Mouse (Mus musculus): ENCODE results near the gene Chaf1a. TPM values are rescaled to one million over a fixed set of nuclear protein-coding genes. Genes with fewer than 3 reads are reported as not detected.
A peak's percentile ranks its signal among the peaks of the same experiment; 100 is the strongest.

Gene Chaf1a
- polyA plus RNA-seq, 1 experiment from 2014 or later, result 13.5 TPM

DNA sequence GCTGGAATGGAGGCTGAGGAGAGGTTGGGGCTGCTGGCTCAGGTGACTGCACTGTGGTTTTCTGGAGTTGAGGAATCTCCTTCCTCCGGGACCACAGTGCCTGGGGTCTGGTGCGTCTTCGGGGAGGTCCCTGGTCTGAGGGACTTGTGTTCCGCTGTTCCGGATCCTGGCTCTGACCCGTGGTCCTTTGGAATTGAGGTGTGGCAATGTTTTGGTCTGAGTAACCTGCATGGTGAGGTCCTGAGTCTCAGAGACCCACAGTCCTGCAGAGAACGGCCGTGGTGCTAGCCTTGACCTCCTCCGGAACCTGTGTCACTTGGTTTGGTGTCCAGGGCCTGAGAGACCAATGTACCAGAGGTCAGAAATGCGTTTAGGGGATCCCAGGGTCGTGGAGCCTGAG is 39.7 kb downstream of the Chaf1a start:
- peak overlapping the region; percentile 79 for H3K9ac ChIP-seq (ENCODE audit: low read depth, low read length)
- H3K4me3 ChIP-seq (ENCODE audit: low read depth, low read length), result peak overlapping the region; percentile 77
- peak overlapping the region; percentile 86 for H3K4me2 ChIP-seq
- no peak for ATAC-seq (replicated peaks; ENCODE audit: insufficient number of reproducible peaks, low FRiP score, low TSS enrichment)
- peaks cover 13% of the 10 kb centered on the region; the same call in 1 of the 2 replicates for H3K36me3 ChIP-seq (ENCODE audit: control insufficient read depth, insufficient read depth, low read length)
- under 1% methylated on average over 11 of the region's 11 CpGs for WGBS (ENCODE audit: insufficient replicate concordance)
- peaks cover 19% of the 10 kb centered on the region for H3K4me1 ChIP-seq (ENCODE audit: control insufficient read depth, insufficient read depth, low read length)
- peak overlapping the region; percentile 46; the same call in 1 of the 2 replicates for H3K27ac ChIP-seq (ENCODE audit: low read depth, low read length)
- no peaks in the 10 kb centered on the region for H3K27me3 ChIP-seq (ENCODE audit: control insufficient read depth, insufficient read depth, low read length)
- H3K9me3 ChIP-seq (replicated peaks; ENCODE audit: control insufficient read depth, low read length), result no peaks in the 10 kb centered on the region

- H3K4me1 ChIP-seq (ENCODE audit: control insufficient read depth, insufficient read depth, low read length), result peaks cover 15% of the 10 kb centered on the region
- H3K4me3 ChIP-seq (ENCODE audit: low read depth, low read length), result peak overlapping the region; percentile 77
- no peaks in the 10 kb centered on the region for H3K27me3 ChIP-seq (ENCODE audit: control insufficient read depth, insufficient read depth, low read length)
- H3K4me2 ChIP-seq, result peak overlapping the region; percentile 86
- H3K9ac ChIP-seq (ENCODE audit: low read depth, low read length), result peak overlapping the region; percentile 79
- ATAC-seq (replicated peaks; ENCODE audit: insufficient number of reproducible peaks, low FRiP score, low TSS enrichment), result no peak
- H3K36me3 ChIP-seq (ENCODE audit: control insufficient read depth, insufficient read depth, low read length), result peaks cover 17% of the 10 kb centered on the region
- 0 out of 2 replicates have a peak overlapping the region, but pooled peaks have one; percentile 8 for H3K27ac ChIP-seq (ENCODE audit: low read depth, low read length)
- WGBS (ENCODE audit: insufficient replicate concordance), result 13% methylated on average over 8 of the region's 8 CpGs
- no peaks in the 10 kb centered on the region for H3K9me3 ChIP-seq (replicated peaks; ENCODE audit: control insufficient read depth, low read length)
Observed at GRCm38 (mm10) chr17:56080781-56081585, 40.7 kb downstream of the Chaf1a start.

- ATAC-seq (replicated peaks; ENCODE audit: insufficient number of reproducible peaks, low FRiP score, low TSS enrichment), result no peak
- Histone ChIP-seq H3K9ac (ENCODE audit: low read depth, low read length) (no peak overlapping the region), H3K36me3 (ENCODE audit: control insufficient read depth, insufficient read depth, low read length) (peaks cover 33% of the 10 kb centered on the region), H3K4me1 (ENCODE audit: control insufficient read depth, insufficient read depth, low read length) (no peaks in the 10 kb centered on the region), H3K4me2 (no peak overlapping the region), H3K27ac (ENCODE audit: low read depth, low read length) (no peak overlapping the region), H3K9me3 (replicated peaks; ENCODE audit: control insufficient read depth, low read length) (no peaks in the 10 kb centered on the region), H3K27me3 (ENCODE audit: control insufficient read depth, insufficient read depth, low read length) (no peaks in the 10 kb centered on the region), H3K4me3 (ENCODE audit: low read depth, low read length) (no peak overlapping the region)
- WGBS (ENCODE audit: insufficient replicate concordance), result 88% methylated on average over 1 of the region's 1 CpGs
Observed at GRCm38 (mm10) chr17:56092312-56092711, 52.1 kb downstream of the Chaf1a start.

GRCm38 (mm10) chr17:56092794-56093193 is 52.6 kb downstream of the Chaf1a start:
- no peak overlapping the region for H3K9ac ChIP-seq (ENCODE audit: low read depth, low read length)
- no peak overlapping the region for H3K4me3 ChIP-seq (ENCODE audit: low read depth, low read length)
- H3K27ac ChIP-seq (ENCODE audit: low read depth, low read length), result no peak overlapping the region
- no peak overlapping the region for H3K4me2 ChIP-seq
- WGBS (ENCODE audit: insufficient replicate concordance), result 90% methylated on average over 1 of the region's 1 CpGs
- H3K4me1 ChIP-seq (ENCODE audit: control insufficient read depth, insufficient read depth, low read length), result no peaks in the 10 kb centered on the region
- H3K36me3 ChIP-seq (ENCODE audit: control insufficient read depth, insufficient read depth, low read length), result peaks cover 35% of the 10 kb centered on the region
- ATAC-seq (replicated peaks; ENCODE audit: insufficient number of reproducible peaks, low FRiP score, low TSS enrichment), result no peak
- no peaks in the 10 kb centered on the region for H3K9me3 ChIP-seq (replicated peaks; ENCODE audit: control insufficient read depth, low read length)
- H3K27me3 ChIP-seq (ENCODE audit: control insufficient read depth, insufficient read depth, low read length), result no peaks in the 10 kb centered on the region

DNA sequence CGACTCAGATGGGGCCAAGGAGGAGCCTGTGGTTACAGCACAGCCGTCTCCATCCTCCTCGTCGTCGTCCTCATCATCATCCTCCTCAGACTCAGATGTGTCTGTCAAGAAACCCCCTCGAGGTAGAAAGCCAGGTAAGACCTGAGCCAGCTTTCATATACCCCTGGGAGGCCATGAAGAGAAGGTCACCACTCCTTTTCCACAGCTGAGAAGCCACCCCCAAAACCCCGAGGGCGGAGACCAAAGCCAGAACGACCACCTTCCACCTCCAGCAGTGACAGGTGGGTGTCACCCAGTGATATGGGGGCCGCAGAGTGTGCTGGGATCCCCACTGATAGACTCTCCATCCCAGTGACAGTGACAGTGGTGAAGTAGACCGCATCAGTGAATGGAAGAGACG is 56.6 kb downstream of the Chaf1a start:
- no peak overlapping the region for H3K9ac ChIP-seq (ENCODE audit: low read depth, low read length)
- whole genome bisulfite sequencing (ENCODE audit: insufficient replicate concordance), result 87% methylated on average over 12 of the region's 12 CpGs
- H3K4me3 ChIP-seq (ENCODE audit: low read depth, low read length), result no peak overlapping the region
- no peak overlapping the region for H3K4me2 ChIP-seq
- H3K36me3 ChIP-seq (ENCODE audit: control insufficient read depth, insufficient read depth, low read length), result peaks cover 51% of the 10 kb centered on the region
- no peaks in the 10 kb centered on the region for H3K27me3 ChIP-seq (ENCODE audit: control insufficient read depth, insufficient read depth, low read length)
- ATAC-seq (replicated peaks; ENCODE audit: insufficient number of reproducible peaks, low FRiP score, low TSS enrichment), result no peak
- H3K9me3 ChIP-seq (replicated peaks; ENCODE audit: control insufficient read depth, low read length), result no peaks in the 10 kb centered on the region
- H3K4me1 ChIP-seq (ENCODE audit: control insufficient read depth, insufficient read depth, low read length), result no peaks in the 10 kb centered on the region
- H3K27ac ChIP-seq (ENCODE audit: low read depth, low read length), result no peak overlapping the region

DNA sequence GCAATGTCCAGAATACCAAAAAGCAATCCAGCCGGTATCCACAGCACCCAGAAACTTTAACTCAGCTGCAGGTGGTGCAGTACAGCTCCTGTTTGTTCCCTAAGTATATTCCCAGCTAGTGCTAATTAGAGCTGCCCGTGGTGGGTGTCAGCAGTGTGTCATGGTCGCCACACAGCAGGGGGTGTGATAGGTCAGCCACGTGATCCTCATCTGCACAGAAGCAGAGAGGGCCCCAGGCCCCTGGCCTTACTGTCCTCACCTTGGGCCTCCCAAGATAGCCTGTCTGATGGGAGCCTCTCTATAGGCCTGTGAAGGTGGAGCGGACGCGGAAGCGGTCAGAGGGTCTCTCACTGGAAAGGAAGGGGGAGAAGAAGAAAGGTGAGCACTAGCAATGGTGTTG is 57.9 kb downstream of the Chaf1a start:
- Histone ChIP-seq H3K9me3 (replicated peaks; ENCODE audit: control insufficient read depth, low read length) (no peaks in the 10 kb centered on the region), H3K4me2 (no peak overlapping the region), H3K27ac (ENCODE audit: low read depth, low read length) (no peak overlapping the region), H3K9ac (ENCODE audit: low read depth, low read length) (no peak overlapping the region), H3K4me1 (ENCODE audit: control insufficient read depth, insufficient read depth, low read length) (no peaks in the 10 kb centered on the region), H3K36me3 (ENCODE audit: control insufficient read depth, insufficient read depth, low read length) (peaks cover 55% of the 10 kb centered on the region), H3K4me3 (ENCODE audit: low read depth, low read length) (no peak overlapping the region), H3K27me3 (ENCODE audit: control insufficient read depth, insufficient read depth, low read length) (no peaks in the 10 kb centered on the region)
- 88% methylated on average over 8 of the region's 8 CpGs for WGBS (ENCODE audit: insufficient replicate concordance)
- no peak for ATAC-seq (replicated peaks; ENCODE audit: insufficient number of reproducible peaks, low FRiP score, low TSS enrichment)

DNA sequence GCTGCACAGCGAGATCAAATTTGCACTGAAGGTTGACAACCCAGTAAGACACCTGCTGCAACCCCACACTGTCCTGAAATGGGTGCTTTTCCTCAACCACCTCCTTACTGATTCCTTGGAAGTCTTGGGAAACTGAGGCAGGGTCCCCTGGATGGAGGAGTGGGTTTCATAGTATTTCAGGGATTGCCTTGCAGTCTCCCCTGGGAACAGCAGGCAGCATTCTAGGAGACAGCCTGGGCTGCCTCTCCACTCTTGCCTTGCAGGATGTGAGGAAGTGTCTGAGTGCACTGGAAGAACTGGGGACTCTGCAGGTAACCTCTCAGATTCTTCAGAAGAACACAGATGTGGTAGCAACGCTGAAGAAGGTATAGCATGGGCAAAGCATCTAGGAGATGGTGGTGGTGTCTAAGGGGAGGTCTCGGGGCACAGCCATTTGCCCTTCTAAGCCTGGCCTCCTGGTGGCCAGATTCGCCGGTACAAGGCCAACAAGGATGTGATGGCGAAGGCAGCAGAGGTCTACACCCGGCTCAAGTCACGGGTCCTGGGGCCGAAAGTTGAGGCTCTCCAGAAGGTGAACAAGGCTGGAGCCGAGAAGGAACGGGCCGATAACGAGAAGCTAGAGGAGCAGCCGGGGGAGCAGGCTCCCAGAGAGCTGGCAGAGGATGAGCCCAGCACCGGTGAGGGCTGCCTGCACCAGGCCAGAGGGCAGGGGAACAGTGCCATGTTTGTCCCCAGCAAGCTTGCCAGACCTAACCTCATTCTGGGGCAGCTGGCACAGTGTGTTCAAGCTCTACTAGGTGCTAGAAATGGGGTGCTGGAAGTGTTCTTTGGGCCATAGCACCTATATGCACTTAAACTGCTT is 58.7 kb downstream of the Chaf1a start:
- no peak overlapping the region for H3K27ac ChIP-seq (ENCODE audit: low read depth, low read length)
- H3K9ac ChIP-seq (ENCODE audit: low read depth, low read length), result no peak overlapping the region
- no peak overlapping the region for H3K4me2 ChIP-seq
- H3K9me3 ChIP-seq (replicated peaks; ENCODE audit: control insufficient read depth, low read length), result no peaks in the 10 kb centered on the region
- H3K36me3 ChIP-seq (ENCODE audit: control insufficient read depth, insufficient read depth, low read length), result peaks cover 52% of the 10 kb centered on the region
- no peak for ATAC-seq (replicated peaks; ENCODE audit: insufficient number of reproducible peaks, low FRiP score, low TSS enrichment)
- H3K27me3 ChIP-seq (ENCODE audit: control insufficient read depth, insufficient read depth, low read length), result no peaks in the 10 kb centered on the region
- H3K4me3 ChIP-seq (ENCODE audit: low read depth, low read length), result no peak overlapping the region
- WGBS (ENCODE audit: insufficient replicate concordance), result 90% methylated on average over 15 of the region's 15 CpGs
- no peaks in the 10 kb centered on the region for H3K4me1 ChIP-seq (ENCODE audit: control insufficient read depth, insufficient read depth, low read length)

- no peak overlapping the region for H3K27ac ChIP-seq (ENCODE audit: low read depth, low read length)
- no peaks in the 10 kb centered on the region for H3K27me3 ChIP-seq (ENCODE audit: control insufficient read depth, insufficient read depth, low read length)
- H3K4me3 ChIP-seq (ENCODE audit: low read depth, low read length), result no peak overlapping the region
- peaks cover 48% of the 10 kb centered on the region for H3K36me3 ChIP-seq (ENCODE audit: control insufficient read depth, insufficient read depth, low read length)
- H3K4me1 ChIP-seq (ENCODE audit: control insufficient read depth, insufficient read depth, low read length), result no peaks in the 10 kb centered on the region
- ATAC-seq (replicated peaks; ENCODE audit: insufficient number of reproducible peaks, low FRiP score, low TSS enrichment), result no peak
- H3K9me3 ChIP-seq (replicated peaks; ENCODE audit: control insufficient read depth, low read length), result no peaks in the 10 kb centered on the region
- H3K9ac ChIP-seq (ENCODE audit: low read depth, low read length), result no peak overlapping the region
- WGBS (ENCODE audit: insufficient replicate concordance), result 80% methylated on average over 3 of the region's 3 CpGs
- no peak overlapping the region for H3K4me2 ChIP-seq
Observed at GRCm38 (mm10) chr17:56100811-56101210, 60.6 kb downstream of the Chaf1a start.

Data from heart, embryonic 11.5 days (tissue).